Mouse (Mus musculus): ENCODE measurements around the gene Ackr2. TPM values are rescaled to one million over a fixed set of nuclear protein-coding genes. Genes with fewer than 3 reads are reported as not detected.

The Ackr2 gene
- polyA plus RNA-seq, 1 experiment from 2014 or later, result 0.79 TPM

GRCm38 (mm10) chr9:121948431-121948830 is 50.3 kb downstream of the Ackr2 start:
- H3K4me3 ChIP-seq (replicated peaks; ENCODE audit: low read depth, low read length), result no peak overlapping the region
- no peak for TF ChIP-seq CTCF (IDR thresholded peaks at IDR 0.05; ENCODE audit: low read depth)

DNA sequence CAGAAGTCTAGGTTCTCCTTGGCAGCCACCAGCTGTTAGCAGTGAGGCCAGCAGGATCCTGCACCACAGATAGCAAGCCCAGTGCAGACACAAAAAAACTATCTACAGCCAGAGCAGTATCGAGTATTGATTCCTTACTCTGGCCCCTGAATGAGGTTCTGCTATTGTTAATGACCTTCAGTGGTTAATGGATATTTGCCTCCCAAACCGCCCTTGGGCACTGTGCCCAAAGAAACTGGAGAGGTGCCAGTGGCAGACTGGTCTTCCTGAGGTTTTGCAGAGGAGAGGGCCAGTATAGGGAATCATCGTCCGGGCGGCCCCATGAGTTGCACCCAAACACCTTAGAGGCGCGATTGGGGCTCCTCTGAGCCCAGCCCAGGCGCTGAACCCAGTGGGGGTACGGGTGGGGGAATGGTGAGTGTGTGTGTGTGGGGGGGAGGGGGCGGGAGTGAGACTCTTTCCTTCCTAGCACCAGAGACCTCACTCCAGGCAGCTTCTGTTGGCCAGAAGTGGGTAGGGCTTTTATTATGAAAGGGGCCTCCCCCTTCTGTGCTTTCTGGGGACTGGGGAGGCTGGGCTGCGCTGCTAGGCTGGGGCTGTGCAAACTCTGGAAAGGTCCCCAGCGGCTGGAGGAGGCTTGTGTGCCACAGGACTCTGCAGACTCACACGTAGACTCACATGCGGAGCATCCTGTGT is 52.4 kb downstream of the Ackr2 start, which contains the start of gene Fam198a:
Gene Fam198a (plus strand): TSS at position 571 of the 696 bp plus-strand sequence.
- 5% methylated on average over 14 of the region's 14 CpGs for WGBS
- DNase-seq (ENCODE audit: low spot score) (peak; percentile 81), ATAC-seq (replicated peaks; ENCODE audit: low FRiP score, low read depth) (peak; percentile 73)
- Histone ChIP-seq H3K9ac (ENCODE audit: low read depth, low read length) (0 out of 2 replicates have a peak within 1 kb of the TSS, but pooled peaks have one; percentile 6), H3K4me1 (replicated peaks; ENCODE audit: insufficient read depth, low read length) (no peaks in the 10 kb centered on the region), H3K4me3 (replicated peaks; ENCODE audit: low read depth, low read length) (peak within 1 kb of the TSS; percentile 23), H3K36me3 (ENCODE audit: insufficient read depth, low read length) (no peaks in the 10 kb centered on the region), H3K27ac (0 out of 2 replicates have a peak within 1 kb of the TSS, but pooled peaks have one; percentile 6), H3K9me3 (replicated peaks; ENCODE audit: low read length) (no peaks in the 10 kb centered on the region), H3K27me3 (ENCODE audit: insufficient read depth, low read length) (no peaks in the 10 kb centered on the region), H3K4me2 (ENCODE audit: low read length) (peak within 1 kb of the TSS; percentile 54)
- 0 out of 2 replicates have a peak, but pooled peaks have one; percentile 5 for TF ChIP-seq CTCF (IDR thresholded peaks at IDR 0.05; ENCODE audit: low read depth)

More at GRCm38 (mm10) chr9:121948431-121948830, 50.3 kb downstream of the Ackr2 start:
- WGBS, result 67% methylated on average over 4 of the region's 4 CpGs
- H3K9ac ChIP-seq (ENCODE audit: low read depth, low read length), result no peak overlapping the region
- no peaks in the 10 kb centered on the region for H3K9me3 ChIP-seq (replicated peaks; ENCODE audit: low read length)
- H3K36me3 ChIP-seq (ENCODE audit: insufficient read depth, low read length), result no peaks in the 10 kb centered on the region
- H3K27ac ChIP-seq, result no peak overlapping the region
- no peaks in the 10 kb centered on the region for H3K4me1 ChIP-seq (replicated peaks; ENCODE audit: insufficient read depth, low read length)
- H3K27me3 ChIP-seq (ENCODE audit: insufficient read depth, low read length), result no peaks in the 10 kb centered on the region
- no peak for DNase-seq (ENCODE audit: low spot score)
- no peak for ATAC-seq (replicated peaks; ENCODE audit: low FRiP score, low read depth)
- H3K4me2 ChIP-seq (ENCODE audit: low read length), result no peak overlapping the region

DNA sequence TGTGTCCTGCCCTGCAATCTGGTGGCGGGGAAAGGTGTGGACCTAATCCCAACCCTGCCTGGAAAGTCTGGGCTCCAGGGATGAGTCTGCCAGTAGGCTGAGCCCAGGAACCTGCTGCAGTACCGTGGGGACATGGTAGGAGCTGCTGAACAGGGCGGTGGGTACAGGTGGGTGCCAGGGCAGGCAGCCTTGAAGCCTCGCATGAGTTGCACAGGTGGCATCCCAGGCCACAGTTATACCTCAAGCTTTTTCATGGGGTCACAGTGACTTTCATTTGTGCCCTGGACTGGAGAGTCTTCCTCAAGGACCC is 52.9 kb downstream of the Ackr2 start:
- no peaks in the 10 kb centered on the region for H3K27me3 ChIP-seq (ENCODE audit: insufficient read depth, low read length)
- no peak overlapping the region for H3K4me3 ChIP-seq (replicated peaks; ENCODE audit: low read depth, low read length)
- 25% methylated on average over 4 of the region's 4 CpGs for WGBS
- H3K9ac ChIP-seq (ENCODE audit: low read depth, low read length), result 0 out of 2 replicates have a peak overlapping the region, but pooled peaks have one; percentile 6
- no peaks in the 10 kb centered on the region for H3K4me1 ChIP-seq (replicated peaks; ENCODE audit: insufficient read depth, low read length)
- ATAC-seq (replicated peaks; ENCODE audit: low FRiP score, low read depth) (no peak; the same call in 1 of the 2 replicates), DNase-seq (ENCODE audit: low spot score) (no peak)
- H3K9me3 ChIP-seq (replicated peaks; ENCODE audit: low read length), result no peaks in the 10 kb centered on the region
- H3K27ac ChIP-seq, result no peak overlapping the region
- H3K4me2 ChIP-seq (ENCODE audit: low read length), result peak overlapping the region; percentile 54
- TF ChIP-seq CTCF (IDR thresholded peaks at IDR 0.05; ENCODE audit: low read depth), result no peak
- H3K36me3 ChIP-seq (ENCODE audit: insufficient read depth, low read length), result no peaks in the 10 kb centered on the region

- 88% methylated on average over 6 of the region's 6 CpGs for WGBS
Measured at GRCm38 (mm10) chr9:121952596-121952995, 54.4 kb downstream of the Ackr2 start.

DNA sequence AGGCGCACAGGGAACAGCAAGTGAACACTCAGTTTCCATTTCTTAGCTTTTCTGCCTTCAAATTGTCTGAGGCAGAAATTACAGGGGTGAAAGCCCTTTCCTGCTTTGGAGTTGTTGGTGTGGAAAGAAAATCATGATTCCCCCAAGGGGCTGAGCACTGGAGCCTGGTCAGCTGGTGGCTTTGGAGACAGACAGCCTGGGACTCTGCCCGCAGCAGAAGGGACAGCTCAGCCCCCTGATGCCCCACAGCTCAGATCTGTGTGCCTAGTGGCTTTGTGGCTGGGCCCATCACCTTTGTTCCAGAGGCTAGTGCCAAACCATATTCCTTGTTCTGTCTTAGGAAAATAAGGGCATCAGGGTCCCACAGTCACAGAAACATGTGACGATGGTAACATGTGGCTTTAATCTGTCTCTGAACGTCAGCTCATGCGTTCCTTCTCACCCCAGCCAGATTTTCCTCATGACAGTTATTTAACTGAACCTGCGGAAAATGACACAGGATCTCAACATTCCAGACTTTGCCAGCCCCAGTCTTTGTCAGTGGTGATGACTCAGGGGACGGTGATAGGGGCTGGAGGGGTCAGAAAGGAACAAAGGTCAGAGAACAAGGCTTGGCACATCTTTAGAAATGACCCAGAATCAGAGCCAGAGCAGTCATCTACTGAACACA is 61.9 kb downstream of the Ackr2 start:
- Histone ChIP-seq H3K36me3 (ENCODE audit: insufficient read depth, low read length) (no peaks in the 10 kb centered on the region), H3K4me3 (replicated peaks; ENCODE audit: low read depth, low read length) (no peak overlapping the region), H3K4me1 (replicated peaks; ENCODE audit: insufficient read depth, low read length) (no peaks in the 10 kb centered on the region), H3K9me3 (replicated peaks; ENCODE audit: low read length) (no peaks in the 10 kb centered on the region), H3K27me3 (ENCODE audit: insufficient read depth, low read length) (no peaks in the 10 kb centered on the region), H3K9ac (ENCODE audit: low read depth, low read length) (no peak overlapping the region), H3K4me2 (ENCODE audit: low read length) (no peak overlapping the region), H3K27ac (no peak overlapping the region)
- no peak for DNase-seq (ENCODE audit: low spot score)
- TF ChIP-seq CTCF (IDR thresholded peaks at IDR 0.05; ENCODE audit: low read depth), result no peak
- no peak for ATAC-seq (replicated peaks; ENCODE audit: low FRiP score, low read depth)
- 43% methylated on average over 7 of the region's 7 CpGs for WGBS

More at GRCm38 (mm10) chr9:121952596-121952995, 54.4 kb downstream of the Ackr2 start:
- ATAC-seq (replicated peaks; ENCODE audit: low FRiP score, low read depth), result no peak
- DNase-seq (ENCODE audit: low spot score), result no peak
- H3K9me3 ChIP-seq (replicated peaks; ENCODE audit: low read length), result no peaks in the 10 kb centered on the region
- no peaks in the 10 kb centered on the region for H3K4me1 ChIP-seq (replicated peaks; ENCODE audit: insufficient read depth, low read length)
- no peak overlapping the region for H3K27ac ChIP-seq
- H3K36me3 ChIP-seq (ENCODE audit: insufficient read depth, low read length), result no peaks in the 10 kb centered on the region
- H3K9ac ChIP-seq (ENCODE audit: low read depth, low read length), result no peak overlapping the region
- H3K27me3 ChIP-seq (ENCODE audit: insufficient read depth, low read length), result no peaks in the 10 kb centered on the region
- no peak overlapping the region for H3K4me2 ChIP-seq (ENCODE audit: low read length)
- no peak for TF ChIP-seq CTCF (IDR thresholded peaks at IDR 0.05; ENCODE audit: low read depth)
- H3K4me3 ChIP-seq (replicated peaks; ENCODE audit: low read depth, low read length), result no peak overlapping the region

Other genes with a start within 250 kb of the Ackr2 start
- gene Sec22c, start 192.9 kb upstream of the Ackr2 start, polyA plus RNA-seq (2015; fragmentation: Nextera tagmentation; extraction: Ambion mirVana), result 7.4 and 8.1 TPM in 2 replicates
- gene Ss18l2, start 188.0 kb upstream of the Ackr2 start, polyA plus RNA-seq (2015; fragmentation: Nextera tagmentation; extraction: Ambion mirVana), result 176 and 194 TPM in 2 replicates
- 42.8 and 44.7 TPM in 2 replicates for gene Nktr, start 179.2 kb upstream of the Ackr2 start, polyA plus RNA-seq (2015; fragmentation: Nextera tagmentation; extraction: Ambion mirVana)
- gene Zfp651, start 139.0 kb upstream of the Ackr2 start, polyA plus RNA-seq (2015; fragmentation: Nextera tagmentation; extraction: Ambion mirVana), result 13.6 and 14.4 TPM in 2 replicates
- gene Klhl40, start 120.7 kb upstream of the Ackr2 start, polyA plus RNA-seq (2015; fragmentation: Nextera tagmentation; extraction: Ambion mirVana), result 0.13 TPM in 1 of 2 replicates, not detected in the other
- gene Hhatl, start 105.8 kb upstream of the Ackr2 start, polyA plus RNA-seq (2015; fragmentation: Nextera tagmentation; extraction: Ambion mirVana), result 0.11 and 0.42 TPM in 2 replicates
- 0.23 and 0.25 TPM in 2 replicates for gene Ccdc13, start 58.9 kb upstream of the Ackr2 start, polyA plus RNA-seq (2015; fragmentation: Nextera tagmentation; extraction: Ambion mirVana)
- 148 and 151 TPM in 2 replicates for gene Higd1a, start 40.0 kb upstream of the Ackr2 start, polyA plus RNA-seq (2015; fragmentation: Nextera tagmentation; extraction: Ambion mirVana)
- gene Cyp8b1, start 17.9 kb downstream of the Ackr2 start, polyA plus RNA-seq (2015; fragmentation: Nextera tagmentation; extraction: Ambion mirVana), result not detected in 2 replicates
- 0.37 and 0.50 TPM in 2 replicates for gene Fam198a, start 52.6 kb downstream of the Ackr2 start, polyA plus RNA-seq (2015; fragmentation: Nextera tagmentation; extraction: Ambion mirVana)
- gene Pomgnt2, start 98.8 kb downstream of the Ackr2 start, polyA plus RNA-seq (2015; fragmentation: Nextera tagmentation; extraction: Ambion mirVana), result 12.6 and 13.0 TPM in 2 replicates
- gene Snrk, start 218.9 kb downstream of the Ackr2 start, polyA plus RNA-seq (2015; fragmentation: Nextera tagmentation; extraction: Ambion mirVana), result 51.3 and 51.6 TPM in 2 replicates

Data from kidney, postnatal 0 days (tissue).